Comparison of ENCODE assay signal across 15 mouse cellular contexts in genomic region chr6:31636954-31637353, GRCm38 (mm10).
DNase-seq lines count a peak whose midpoint lies in the region; ATAC-seq and TF ChIP-seq lines count a peak whose summit lies in the region.
"Had no signal": no experiment of that assay in that cellular context is flagged by ENCODE, and none has a peak within 500 bp of the region (broad histone marks: within the 10 kb centered on the region; RNA-seq: fewer than 3 reads in every experiment).

No protein-coding gene starts in this region.

- H3K27me3 ChIP-seq in heart, embryonic 13.5 days (replicated peaks): no peaks in the 10 kb centered on the region; the same call in 1 of the 2 replicates
- H3K27me3 ChIP-seq in lung, postnatal 0 days (replicated peaks; ENCODE audit: insufficient read depth, low read length): no peaks in the 10 kb centered on the region
- H3K27me3 ChIP-seq in liver, embryonic 12.5 days (replicated peaks): 0 out of 2 replicates have a peak, but pooled peaks cover 8% of the 10 kb centered on the region
- no peaks in the 10 kb centered on the region for H3K27me3 ChIP-seq in hindbrain, embryonic 16.5 days (replicated peaks; ENCODE audit: control insufficient read depth, insufficient read depth, low read length)
- H3K27me3 ChIP-seq: heart, embryonic 15.5 days had no signal

- H3K9me3 ChIP-seq in heart, embryonic 13.5 days: no peaks in the 10 kb centered on the region
- H3K9me3 ChIP-seq in lung, postnatal 0 days (ENCODE audit: low read length): no peaks in the 10 kb centered on the region
- H3K9me3 ChIP-seq in liver, embryonic 12.5 days (replicated peaks): no peaks in the 10 kb centered on the region
- no peaks in the 10 kb centered on the region for H3K9me3 ChIP-seq in hindbrain, embryonic 16.5 days (ENCODE audit: control insufficient read depth, low read length)
- H3K9me3 ChIP-seq: heart, embryonic 15.5 days; hindbrain, embryonic 15.5 days; midbrain, embryonic 12.5 days had no signal

- no peak for ATAC-seq in heart, embryonic 13.5 days (ENCODE audit: extremely low read depth, insufficient number of reproducible peaks, low FRiP score, low TSS enrichment)
- no peak for ATAC-seq in lung, postnatal 0 days
- ATAC-seq in liver, embryonic 12.5 days: no peak
- ATAC-seq in hindbrain, embryonic 16.5 days: no peak
- ATAC-seq: CD4-positive, CD25-positive, alpha-beta regulatory T cell, adult 4 months had no signal

- WGBS in heart, embryonic 13.5 days: 14% methylated on average over 9 of the region's 9 CpGs
- 31% methylated on average over 9 of the region's 9 CpGs for WGBS in lung, postnatal 0 days
- 32% methylated on average over 9 of the region's 9 CpGs for WGBS in liver, embryonic 12.5 days (ENCODE audit: insufficient replicate concordance)
- 41% methylated on average over 9 of the region's 9 CpGs for WGBS in hindbrain, embryonic 16.5 days

- peak overlapping the region; percentile 48 for H3K27ac ChIP-seq in heart, embryonic 13.5 days (replicated peaks)
- H3K27ac ChIP-seq in lung, postnatal 0 days (ENCODE audit: low read length): 0 out of 2 replicates have a peak overlapping the region, but pooled peaks have one; percentile 9
- peak overlapping the region; percentile 57 for H3K27ac ChIP-seq in liver, embryonic 12.5 days
- H3K27ac ChIP-seq in hindbrain, embryonic 16.5 days (ENCODE audit: low read depth, low read length): no peak overlapping the region
- H3K27ac ChIP-seq: heart, embryonic 15.5 days; hindbrain, embryonic 15.5 days; liver, embryonic 14.5 days; midbrain, embryonic 12.5 days had no signal

- TF ChIP-seq CTCF in lung, postnatal 0 days (IDR thresholded peaks at IDR 0.05): no peak

- peak overlapping the region; percentile 42; the same call in 1 of the 2 replicates for H3K4me2 ChIP-seq in heart, embryonic 13.5 days
- H3K4me2 ChIP-seq in lung, postnatal 0 days (replicated peaks; ENCODE audit: low read depth, low read length): no peak overlapping the region
- H3K4me2 ChIP-seq in liver, embryonic 12.5 days: peak overlapping the region; percentile 47; the same call in 1 of the 2 replicates
- no peak overlapping the region for H3K4me2 ChIP-seq in hindbrain, embryonic 16.5 days (ENCODE audit: low read length)
- H3K4me2 ChIP-seq: heart, embryonic 15.5 days; hindbrain, embryonic 15.5 days had no signal

- H3K9ac ChIP-seq in heart, embryonic 13.5 days: peak overlapping the region; percentile 33; the same call in 1 of the 2 replicates
- no peak overlapping the region for H3K9ac ChIP-seq in lung, postnatal 0 days (replicated peaks; ENCODE audit: low read depth)
- no peak overlapping the region for H3K9ac ChIP-seq in liver, embryonic 12.5 days
- H3K9ac ChIP-seq in hindbrain, embryonic 16.5 days (ENCODE audit: low read depth, low read length): no peak overlapping the region
- H3K9ac ChIP-seq: heart, embryonic 15.5 days; hindbrain, embryonic 15.5 days; liver, embryonic 14.5 days; midbrain, embryonic 12.5 days had no signal

- no peak for TF ChIP-seq EP300 in lung, postnatal 0 days (IDR thresholded peaks at IDR 0.05)

- peaks cover 30% of the 10 kb centered on the region for H3K4me1 ChIP-seq in heart, embryonic 13.5 days
- peaks cover 2% of the 10 kb centered on the region; the same call in 1 of the 2 replicates for H3K4me1 ChIP-seq in lung, postnatal 0 days (ENCODE audit: insufficient read depth, low read depth, low read length)
- peaks cover 52% of the 10 kb centered on the region for H3K4me1 ChIP-seq in liver, embryonic 12.5 days
- no peaks in the 10 kb centered on the region; the same call in 1 of the 2 replicates for H3K4me1 ChIP-seq in hindbrain, embryonic 16.5 days (ENCODE audit: control insufficient read depth, insufficient read depth, low read depth, low read length)

- H3K36me3 ChIP-seq in heart, embryonic 13.5 days: no peaks in the 10 kb centered on the region
- H3K36me3 ChIP-seq in lung, postnatal 0 days (ENCODE audit: insufficient read depth, low read length): no peaks in the 10 kb centered on the region
- H3K36me3 ChIP-seq in liver, embryonic 12.5 days: no peaks in the 10 kb centered on the region
- H3K36me3 ChIP-seq in hindbrain, embryonic 16.5 days (ENCODE audit: control insufficient read depth, insufficient read depth, low read length): no peaks in the 10 kb centered on the region
- H3K36me3 ChIP-seq: heart, embryonic 15.5 days; hindbrain, embryonic 15.5 days; midbrain, embryonic 12.5 days had no signal

- no peak overlapping the region for H3K4me3 ChIP-seq in heart, embryonic 13.5 days
- no peak overlapping the region for H3K4me3 ChIP-seq in lung, postnatal 0 days (ENCODE audit: low read depth, low read length)
- H3K4me3 ChIP-seq in liver, embryonic 12.5 days: no peak overlapping the region
- H3K4me3 ChIP-seq in hindbrain, embryonic 16.5 days (ENCODE audit: low read length): no peak overlapping the region
- H3K4me3 ChIP-seq: heart, embryonic 15.5 days; hindbrain, embryonic 15.5 days; midbrain, embryonic 12.5 days had no signal

- no peak for DNase-seq in heart, adult 9 months (ENCODE audit: low spot score in 2 of 2)
- DNase-seq in lung, postnatal 0 days (ENCODE audit: low spot score): no peak
- no peak for DNase-seq in lung, adult 18-20 months
- peak; percentile 25 for DNase-seq in embryo, embryonic 11 days
- DNase-seq: cerebellum, adult 18-20 months; kidney, postnatal 10 days; thymus, postnatal 14 days had no signal

Comparison
In these comparisons a context has a peak if more than half of its experiments do, and no peak if none do; other contexts are left out.
1. H3K4me2 ChIP-seq: peak in heart, embryonic 13.5 days (single experiment) and liver, embryonic 12.5 days (single experiment); none in lung, postnatal 0 days (single experiment) and hindbrain, embryonic 16.5 days (single experiment).